Mouse (Mus musculus) testis, adult 2 months (tissue): ENCODE measurements around the gene Aqp7.

ENCODE experiments used
- CTCF ChIP-seq: fragments of 200-500 bp; IDR thresholded peaks from 2 replicates; pipeline ENCODE4 v1.5.1; 2012; ENCODE audit warnings: low read depth, mild to moderate bottlenecking, inconsistent platforms, low read length, moderate library complexity; ENCODE audit not compliant: control insufficient read depth, insufficient read depth, insufficient replicate concordance
- POLR2A ChIP-seq: fragments of 200-500 bp; IDR thresholded peaks from 2 replicates; pipeline ENCODE4 v1.6.1; 2012; ENCODE audit warnings: low read depth, mild to moderate bottlenecking, inconsistent platforms, low read length, moderate library complexity; ENCODE audit not compliant: control insufficient read depth

DNA sequence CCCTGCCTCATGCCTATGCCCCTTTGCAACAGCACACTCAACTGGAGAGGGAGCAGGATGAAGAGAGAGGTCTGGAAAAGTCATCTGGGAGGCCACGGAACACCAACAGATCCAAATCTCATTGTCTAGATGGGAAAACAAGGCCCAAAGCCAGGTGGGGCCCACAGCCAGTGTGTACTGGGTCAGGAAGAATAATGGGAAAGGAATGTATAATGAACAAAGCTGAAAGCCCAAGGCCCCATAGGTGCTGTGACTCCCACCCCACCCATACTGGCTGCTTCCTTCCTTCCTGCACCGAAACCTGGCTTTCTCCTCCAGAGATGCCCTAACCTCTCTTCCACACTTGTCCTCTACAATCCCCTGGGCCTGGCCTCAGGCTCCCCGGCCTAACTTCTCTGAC, 16.7 kb downstream of the Aqp7 start:
- TF ChIP-seq POLR2A (no peak), CTCF (no peak)
